Mouse (Mus musculus): ENCODE results near the gene Hk3. TPM values are rescaled to one million over a fixed set of nuclear protein-coding genes. Genes with fewer than 3 reads are reported as not detected.

Hk3 gene
- 1 to 10 TPM; 1.2 to 1.3 TPM for total RNA-seq (2021)
- long read RNA-seq, experiment 1, partial matches to known transcripts: 0 of 2 reads
- long read RNA-seq, experiment 1, other reads (novel, unspliced or antisense): 1 of 2 reads
- long read RNA-seq, experiment 2, partial matches to known transcripts: 0 of 2 reads
- long read RNA-seq, experiment 2, other reads (novel, unspliced or antisense): 2 of 2 reads

GRCm38 (mm10) chr13:55021194-55021779 is at the start of gene Hk3:
TSS of gene Hk3 (minus strand) at chr13:55021385.
- H3K27ac ChIP-seq: no peak within 1 kb of the TSS
- DNase-seq (ENCODE audit: extremely low spot score in 1 of 2, low spot score in 2 of 2): no peak
- intact Hi-C loops (cut with DNase I): no loop called here
- H3K4me3 ChIP-seq: no peak within 1 kb of the TSS
- TF ChIP-seq CTCF (IDR thresholded peaks at IDR 0.05): no peak

DNA sequence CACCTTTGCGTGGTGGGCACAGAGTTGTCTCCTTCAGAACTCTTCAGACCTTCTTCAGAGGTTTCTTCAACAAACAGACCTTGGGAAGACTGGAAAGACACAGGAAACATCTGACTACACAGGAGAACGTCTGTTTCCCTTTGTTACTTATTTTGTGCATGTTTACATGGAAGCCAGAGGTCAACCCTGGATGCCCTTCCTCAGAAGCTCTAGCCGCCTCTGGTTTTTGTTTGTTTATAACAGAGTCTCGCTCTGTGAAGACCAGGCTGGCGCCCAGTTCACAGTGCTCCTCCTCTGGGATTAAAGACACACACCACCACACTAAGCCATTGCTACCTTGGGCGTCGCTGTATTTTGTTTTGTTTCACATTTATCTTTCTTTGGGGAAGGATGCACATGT is 48.5 kb upstream of the Hk3 start:
- H3K4me3 ChIP-seq: no peak overlapping the region
- DNase-seq (ENCODE audit: extremely low spot score in 1 of 2, low spot score in 2 of 2): no peak
- H3K27ac ChIP-seq: no peak overlapping the region
- no peak for TF ChIP-seq CTCF (IDR thresholded peaks at IDR 0.05)
- intact Hi-C loops (cut with DNase I): loop anchor here (5.0 kb wide), 1 partner anchor 352 kb away; no protein-coding TSS in a partner anchor

DNA sequence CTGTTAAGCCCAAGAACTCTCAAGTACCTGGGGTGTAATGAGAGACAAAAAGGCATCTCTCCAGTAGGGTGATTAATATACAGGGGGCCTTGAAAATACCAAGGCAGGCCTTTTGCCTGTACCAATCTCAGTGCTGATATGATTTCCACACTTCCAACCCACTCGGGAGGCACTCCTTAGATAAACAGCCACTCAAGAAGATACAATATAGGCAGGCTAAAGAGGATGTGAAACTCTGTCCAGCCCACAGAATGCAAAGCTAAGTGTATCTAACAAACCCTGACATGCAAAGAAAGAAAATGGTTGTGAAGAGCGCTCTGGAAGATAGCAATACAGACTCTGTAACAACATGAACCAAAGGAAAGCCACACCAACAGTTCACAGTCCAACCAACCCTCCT is 42.1 kb upstream of the Hk3 start:
- H3K4me3 ChIP-seq: no peak overlapping the region
- DNase-seq (ENCODE audit: extremely low spot score in 1 of 2, low spot score in 2 of 2): no peak
- intact Hi-C loops (cut with DNase I): no loop called here
- TF ChIP-seq CTCF (IDR thresholded peaks at IDR 0.05): no peak
- no peak overlapping the region for H3K27ac ChIP-seq

DNA sequence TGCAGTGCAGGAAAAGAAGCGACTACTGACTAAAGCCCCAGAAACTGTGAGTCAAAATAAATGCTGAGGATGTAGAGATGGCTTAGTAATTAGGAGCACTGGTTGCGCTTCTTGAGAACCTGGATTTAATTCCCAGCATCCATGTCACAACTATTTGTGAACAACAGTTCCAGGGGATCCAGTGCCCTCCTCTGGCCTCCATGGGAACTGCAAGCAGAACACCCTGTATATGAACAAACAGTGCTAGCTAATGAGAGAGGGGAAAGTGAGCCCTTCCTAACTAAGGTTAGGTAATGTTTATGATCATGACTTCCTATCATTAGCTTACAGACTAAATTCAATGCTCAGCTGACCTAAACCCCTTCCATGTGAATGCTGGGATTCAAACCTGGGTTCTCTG is 36.9 kb upstream of the Hk3 start:
- no peak overlapping the region for H3K27ac ChIP-seq
- H3K4me3 ChIP-seq: no peak overlapping the region
- no peak for DNase-seq (ENCODE audit: extremely low spot score in 1 of 2, low spot score in 2 of 2)
- intact Hi-C loops (cut with DNase I): no loop called here
- TF ChIP-seq CTCF (IDR thresholded peaks at IDR 0.05): peak; percentile 43

GRCm38 (mm10) chr13:55047706-55048105 is 26.5 kb upstream of the Hk3 start:
- TF ChIP-seq CTCF (IDR thresholded peaks at IDR 0.05): no peak
- intact Hi-C loops (cut with DNase I): no loop called here
- Histone ChIP-seq H3K27ac (no peak overlapping the region), H3K4me3 (no peak overlapping the region)
- DNase-seq (ENCODE audit: extremely low spot score in 1 of 2, low spot score in 2 of 2): no peak

GRCm38 (mm10) chr13:55040016-55040415 is 18.8 kb upstream of the Hk3 start:
- DNase-seq (ENCODE audit: extremely low spot score in 1 of 2, low spot score in 2 of 2): no peak
- Histone ChIP-seq H3K4me3 (no peak overlapping the region), H3K27ac (no peak overlapping the region)
- intact Hi-C loops (cut with DNase I): no loop called here
- no peak for TF ChIP-seq CTCF (IDR thresholded peaks at IDR 0.05)

DNA sequence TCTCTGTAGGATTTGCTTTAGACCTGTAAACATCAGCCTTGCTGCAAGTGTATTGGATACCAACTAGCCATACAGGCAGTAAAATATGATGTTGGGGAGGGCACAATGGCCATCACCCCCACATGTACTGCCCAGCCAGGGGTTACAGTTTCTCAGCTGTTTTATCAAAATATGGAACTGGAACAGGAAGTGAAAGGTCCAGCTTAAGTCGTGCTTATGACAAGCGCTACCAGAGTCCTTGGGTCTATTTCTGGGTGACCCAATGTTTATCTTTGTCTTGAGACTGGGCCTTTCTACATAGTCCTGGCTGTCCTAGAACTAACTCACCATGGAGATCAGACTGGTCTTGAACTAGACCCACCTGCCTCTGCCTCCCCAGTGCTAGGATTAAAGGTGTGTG is 3.0 kb upstream of the Hk3 start:
- H3K4me3 ChIP-seq: no peak overlapping the region
- intact Hi-C loops (cut with DNase I): no loop called here
- TF ChIP-seq CTCF (IDR thresholded peaks at IDR 0.05): no peak

DNA sequence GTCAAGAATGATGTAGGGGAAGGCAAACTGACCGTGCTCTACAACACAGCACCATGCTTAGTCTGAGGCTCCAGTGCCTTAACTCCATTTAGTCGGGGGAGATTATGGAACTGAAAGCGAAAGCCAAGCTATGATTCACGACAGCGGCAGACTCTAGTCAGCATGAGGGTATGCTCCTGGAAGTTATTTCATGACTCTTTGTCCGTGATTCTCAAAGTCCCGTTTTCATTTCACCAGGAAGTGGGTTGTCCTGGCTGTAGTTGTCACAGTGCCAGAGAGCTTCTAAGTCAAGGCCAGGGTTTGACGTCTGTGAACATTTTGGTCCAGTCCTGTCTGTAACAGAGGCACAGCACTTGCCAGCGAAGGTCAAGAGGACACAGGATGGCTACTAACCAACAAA is 1.5 kb upstream of the Hk3 start:
- TF ChIP-seq CTCF (IDR thresholded peaks at IDR 0.05): no peak
- intact Hi-C loops (cut with DNase I): no loop called here

More for the DNA sequence above, 3.0 kb upstream of the Hk3 start:
- no peak overlapping the region for H3K27ac ChIP-seq
- no peak for DNase-seq (ENCODE audit: extremely low spot score in 1 of 2, low spot score in 2 of 2)

GRCm38 (mm10) chr13:55022256-55022655 is 1.1 kb upstream of the Hk3 start:
- Histone ChIP-seq H3K27ac (no peak overlapping the region), H3K4me3 (no peak overlapping the region)
- intact Hi-C loops (cut with DNase I): no loop called here
- no peak for TF ChIP-seq CTCF (IDR thresholded peaks at IDR 0.05)
- no peak for DNase-seq (ENCODE audit: extremely low spot score in 1 of 2, low spot score in 2 of 2)

More for the DNA sequence above, 1.5 kb upstream of the Hk3 start:
- no peak for DNase-seq (ENCODE audit: extremely low spot score in 1 of 2, low spot score in 2 of 2)
- H3K27ac ChIP-seq: no peak overlapping the region
- H3K4me3 ChIP-seq: no peak overlapping the region

- no peak for TF ChIP-seq CTCF (IDR thresholded peaks at IDR 0.05)
- intact Hi-C loops (cut with DNase I): no loop called here
- Histone ChIP-seq H3K27ac (no peak overlapping the region), H3K4me3 (no peak overlapping the region)
- DNase-seq (ENCODE audit: extremely low spot score in 1 of 2, low spot score in 2 of 2): no peak
Measured at GRCm38 (mm10) chr13:55020051-55020450, 1.1 kb downstream of the Hk3 start.

DNA sequence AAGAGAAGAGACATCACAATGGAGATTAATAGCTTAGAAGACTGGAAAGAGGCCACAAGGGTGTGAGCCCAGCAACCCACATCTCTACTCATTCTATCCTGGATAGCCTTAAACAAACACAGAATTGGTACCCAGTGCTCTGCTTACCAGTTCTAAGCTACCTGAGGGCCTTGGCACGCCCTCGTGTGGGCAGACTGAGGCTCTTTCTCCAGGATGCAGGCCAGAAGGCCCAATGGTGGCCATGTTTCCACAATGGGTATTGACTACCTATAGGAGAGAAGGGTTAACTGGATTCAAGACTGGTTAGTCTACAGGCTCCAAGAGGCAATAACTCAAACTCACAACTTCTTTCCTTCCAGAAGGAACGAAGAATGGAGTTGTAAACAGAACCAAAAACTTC is 2.0 kb downstream of the Hk3 start:
- no peak for DNase-seq (ENCODE audit: extremely low spot score in 1 of 2, low spot score in 2 of 2)
- intact Hi-C loops (cut with DNase I): no loop called here
- Histone ChIP-seq H3K4me3 (no peak overlapping the region), H3K27ac (no peak overlapping the region)
- TF ChIP-seq CTCF (IDR thresholded peaks at IDR 0.05): no peak; the same call in none of the 2 replicates

DNA sequence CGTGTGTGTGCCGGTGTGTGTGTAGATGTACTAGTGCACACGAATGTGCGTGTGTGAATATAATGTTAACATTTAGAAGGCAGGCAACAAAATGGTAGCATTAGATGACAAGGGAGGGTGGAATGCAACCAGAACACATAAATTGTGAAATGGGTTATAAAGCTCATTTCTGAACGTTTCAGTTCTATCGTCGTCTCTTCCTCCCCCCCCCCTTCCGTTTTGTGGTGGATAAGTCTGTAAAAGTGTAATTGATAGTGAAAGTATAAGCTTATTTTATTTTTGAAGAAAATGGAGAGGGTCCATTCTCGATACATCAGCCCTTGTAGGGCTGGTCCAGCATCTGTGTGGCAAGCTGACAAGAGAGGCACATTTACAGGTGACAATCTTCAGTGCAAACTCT is 2.5 kb downstream of the Hk3 start:
- intact Hi-C loops (cut with DNase I): no loop called here
- DNase-seq (ENCODE audit: extremely low spot score in 1 of 2, low spot score in 2 of 2): no peak
- no peak for TF ChIP-seq CTCF (IDR thresholded peaks at IDR 0.05)
- Histone ChIP-seq H3K4me3 (no peak overlapping the region), H3K27ac (no peak overlapping the region)
